Mouse (Mus musculus) brown adipose tissue, adult 24 weeks (tissue): ENCODE results near the gene Adgrl2. TPM values are rescaled to one million over a fixed set of nuclear protein-coding genes. Genes with fewer than 3 reads are reported as not detected.

ENCODE experiments used
- H3K27ac ChIP-seq: fragments of 200-500 bp; replicated peaks from 2 replicates; pipeline ENCODE4 v1.5.1; 2012; ENCODE audit warnings: low read depth, mild to moderate bottlenecking, low read length
- H3K4me1 ChIP-seq: fragments of 200-500 bp; 2 replicates; pipeline ENCODE4 v1.6.1; 2012; ENCODE audit warnings: low read length, mixed read lengths; ENCODE audit not compliant: control insufficient read depth, insufficient read depth, insufficient read length
- H3K4me3 ChIP-seq: fragments of 200-500 bp; 2 replicates; pipeline ENCODE4 v1.5.1; 2012; ENCODE audit warnings: low read depth, mild to moderate bottlenecking, low read length, moderate library complexity; ENCODE audit not compliant: insufficient read depth
- polyA plus RNA-seq: library from polyadenylated mRNA; stranded (reverse); fragments of >200 nt; gene quantifications from 2 replicates; pipeline ENCODE4 v1.2.4, GENCODE M21; 2012; ENCODE audit not compliant: missing spikeins, insufficient read depth, insufficient read length

Adgrl2 gene
- polyA plus RNA-seq, result 5.0 and 5.3 TPM in 2 replicates

DNA sequence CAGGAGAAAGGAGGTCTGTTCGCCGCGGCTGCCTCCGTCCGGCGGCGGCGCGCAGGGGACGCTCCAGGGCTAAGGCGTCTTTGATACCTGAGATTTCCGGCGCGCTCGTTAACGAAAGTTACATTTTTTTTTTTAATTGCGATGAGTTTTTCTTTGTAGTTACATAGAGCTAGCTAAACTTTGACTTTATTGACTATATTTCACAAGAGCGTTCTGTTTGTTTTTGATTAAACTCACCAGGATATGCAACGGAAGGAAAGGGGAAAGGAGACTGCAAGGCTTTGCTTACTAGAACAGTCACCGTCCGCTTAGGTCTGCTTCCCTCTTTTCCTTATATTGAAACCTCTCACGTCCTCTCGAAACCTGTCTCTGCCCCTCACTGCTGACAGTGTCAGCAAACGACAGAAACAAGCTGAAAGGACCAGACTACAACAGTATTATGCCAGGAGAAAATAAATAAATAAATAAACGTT lies at the start of gene Adgrl2:
Adgrl2 (minus strand) TSS at position 25 of the 473 bp plus-strand sequence.
- Histone ChIP-seq H3K4me3 (peak within 1 kb of the TSS; percentile 71), H3K27ac (peak within 1 kb of the TSS; percentile 77), H3K4me1 (no peaks in the 10 kb centered on the region)

DNA sequence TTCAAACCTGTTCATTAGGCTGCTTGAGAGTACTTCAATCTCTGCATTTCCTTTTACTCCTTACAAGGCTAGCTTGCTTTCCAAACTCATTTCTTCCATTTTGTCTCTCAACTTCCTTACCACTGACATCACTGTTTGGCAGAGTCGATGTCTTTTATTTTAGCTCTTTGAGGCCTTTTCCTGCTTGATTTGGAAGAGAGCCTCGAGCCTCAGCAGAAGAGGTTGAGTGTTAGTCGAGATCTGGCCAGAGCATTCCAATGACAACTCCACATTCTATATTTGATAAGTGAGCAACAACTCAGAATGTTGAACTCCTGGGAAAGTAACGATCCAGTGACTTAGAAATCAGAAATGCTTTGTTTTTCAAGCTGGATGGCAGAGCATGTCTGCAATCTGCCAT lies 48.4 kb upstream of the Adgrl2 start:
- Histone ChIP-seq H3K4me3 (no peak overlapping the region), H3K4me1 (peaks cover 20% of the 10 kb centered on the region; the same call in 1 of the 2 replicates), H3K27ac (peak overlapping the region; percentile 90)

DNA sequence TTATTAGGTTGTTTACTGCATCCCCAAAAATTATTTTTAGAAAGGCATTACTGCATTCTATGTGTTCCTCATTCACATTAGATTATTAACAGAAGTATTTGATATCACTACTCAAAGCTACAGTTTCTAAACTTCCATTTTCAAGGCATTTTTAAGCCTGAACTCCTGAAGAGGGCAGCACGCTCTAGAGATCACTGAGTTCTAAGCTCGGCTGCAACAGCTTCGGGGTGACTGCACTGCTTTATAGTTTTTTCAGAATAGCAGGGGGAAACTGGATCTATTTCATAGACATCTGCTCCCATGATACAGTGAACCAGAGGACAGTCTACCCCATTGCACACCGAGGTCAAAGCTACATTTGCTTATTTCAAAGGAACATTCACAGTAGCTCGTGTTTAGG lies 29.6 kb upstream of the Adgrl2 start:
- Histone ChIP-seq H3K4me1 (no peaks in the 10 kb centered on the region), H3K4me3 (no peak overlapping the region), H3K27ac (no peak overlapping the region)

DNA sequence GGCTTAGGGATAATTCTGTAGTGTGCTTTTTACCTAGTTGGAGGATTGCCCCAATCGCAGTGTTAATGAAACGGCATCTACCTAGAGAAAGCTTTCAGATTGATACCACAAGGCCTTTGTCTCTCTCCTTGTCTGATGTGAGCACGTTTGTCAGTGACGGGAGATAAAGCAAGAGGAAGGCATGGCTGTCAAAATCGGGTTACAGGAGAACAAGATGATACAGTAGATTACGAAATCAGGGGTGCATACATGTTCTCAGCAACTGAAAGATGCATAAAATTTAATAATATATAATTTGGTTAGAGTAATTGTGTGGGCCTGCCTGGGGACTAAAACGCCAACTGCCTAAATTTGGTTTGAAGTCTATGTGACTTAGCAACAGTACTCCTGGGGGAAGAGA lies 19.0 kb upstream of the Adgrl2 start:
- no peak overlapping the region for H3K27ac ChIP-seq
- no peaks in the 10 kb centered on the region for H3K4me1 ChIP-seq
- no peak overlapping the region for H3K4me3 ChIP-seq

DNA sequence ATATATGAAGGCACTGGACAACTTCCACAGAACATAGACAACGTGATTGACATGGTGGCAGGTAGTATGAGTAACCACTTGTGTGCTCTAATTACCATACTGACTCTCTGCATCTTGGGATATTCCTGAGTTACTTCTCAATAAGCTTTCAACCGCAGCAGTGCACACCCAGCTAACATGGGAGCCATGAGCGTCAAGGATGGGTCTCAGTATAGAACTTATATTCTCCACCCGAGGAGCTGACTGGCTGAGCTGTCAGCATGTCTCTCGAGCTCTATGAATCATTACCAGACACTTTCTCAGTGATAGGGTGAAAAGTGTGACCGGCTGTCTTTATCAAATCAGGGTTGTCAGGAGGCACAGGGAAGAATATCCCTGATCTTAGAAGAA lies 18.3 kb upstream of the Adgrl2 start:
- Histone ChIP-seq H3K4me3 (no peak overlapping the region), H3K27ac (no peak overlapping the region), H3K4me1 (no peaks in the 10 kb centered on the region)

DNA sequence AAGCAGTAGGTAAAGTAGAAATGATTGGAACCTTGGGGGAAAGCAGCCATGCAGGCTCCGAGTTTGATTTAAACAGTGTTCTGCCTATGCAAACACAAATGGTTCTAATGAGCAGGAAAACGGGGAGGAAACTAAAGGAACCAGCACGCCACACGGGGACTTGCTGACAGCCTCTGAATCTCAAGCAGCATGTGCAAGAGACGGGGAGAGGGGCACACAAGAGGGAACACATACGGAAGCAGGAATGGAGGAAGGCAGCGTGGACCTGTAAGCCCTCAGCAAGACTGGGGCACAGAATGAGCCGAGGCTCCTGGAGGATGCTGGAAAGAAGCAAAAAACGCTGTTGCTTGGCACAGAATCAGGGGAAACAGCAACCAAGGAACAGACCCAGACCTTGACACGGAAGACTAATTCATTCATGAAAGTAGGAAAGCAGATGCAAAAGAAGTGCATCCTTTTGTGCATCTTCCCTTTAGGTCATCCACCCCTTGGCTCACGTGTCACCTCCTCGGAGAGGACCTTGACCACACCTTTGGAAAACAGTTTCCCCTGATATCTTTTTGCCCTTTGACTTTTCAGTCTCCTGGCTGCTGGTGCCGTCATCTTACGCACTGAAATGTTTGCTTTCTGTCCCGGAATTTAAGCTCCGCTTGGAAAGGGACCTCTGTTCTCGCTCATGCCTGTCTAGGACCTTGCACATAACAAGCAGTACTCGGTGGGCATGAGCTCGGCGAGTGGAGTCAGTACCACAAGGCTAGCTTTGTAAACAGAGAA lies 17.7 kb upstream of the Adgrl2 start:
- H3K4me1 ChIP-seq, result no peaks in the 10 kb centered on the region
- H3K4me3 ChIP-seq, result no peak overlapping the region
- no peak overlapping the region for H3K27ac ChIP-seq

DNA sequence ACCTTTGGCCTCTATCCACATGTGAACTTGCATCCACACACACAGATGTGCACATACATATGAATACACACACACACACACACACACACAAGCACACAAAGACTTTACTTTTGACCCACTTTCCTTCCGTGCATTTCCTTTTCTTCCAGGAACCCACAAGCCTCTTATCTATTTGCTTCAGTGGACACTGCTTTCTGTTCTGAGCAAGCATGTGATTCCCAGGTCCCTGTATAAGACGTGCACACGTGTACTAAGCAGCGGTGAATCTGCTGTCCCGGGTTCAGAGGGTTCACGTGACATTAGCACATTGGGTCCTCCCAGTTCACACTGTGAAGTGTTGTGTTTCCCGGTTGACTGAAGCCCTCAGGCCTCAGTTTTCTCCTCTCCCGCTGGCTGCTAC lies 11.0 kb upstream of the Adgrl2 start:
- H3K4me1 ChIP-seq, result no peaks in the 10 kb centered on the region; the same call in 1 of the 2 replicates
- H3K4me3 ChIP-seq, result no peak overlapping the region
- no peak overlapping the region for H3K27ac ChIP-seq

DNA sequence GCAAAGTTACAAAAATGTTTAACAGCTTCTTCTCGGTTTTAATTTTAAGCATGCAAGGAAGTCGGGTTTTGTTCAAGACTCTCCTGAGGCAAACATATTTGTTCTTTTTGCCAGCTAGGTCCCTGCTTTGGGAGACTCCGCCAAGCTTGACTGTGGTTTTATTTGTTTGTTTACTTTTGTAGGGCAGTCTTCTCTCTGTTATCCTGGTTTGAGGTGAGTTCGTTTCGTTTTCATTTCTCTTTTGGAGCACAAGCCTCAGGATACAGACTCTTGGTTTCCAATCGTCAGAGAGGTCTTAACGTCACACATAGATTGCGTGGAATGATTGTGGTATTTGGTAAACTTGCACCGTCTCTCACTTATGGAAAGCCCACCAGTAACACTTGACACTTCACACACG lies 8.3 kb upstream of the Adgrl2 start:
- H3K4me3 ChIP-seq, result peak overlapping the region; percentile 56
- 0 out of 2 replicates have a peak overlapping the region, but pooled peaks have one; percentile 15 for H3K27ac ChIP-seq
- no peaks in the 10 kb centered on the region; the same call in 1 of the 2 replicates for H3K4me1 ChIP-seq

DNA sequence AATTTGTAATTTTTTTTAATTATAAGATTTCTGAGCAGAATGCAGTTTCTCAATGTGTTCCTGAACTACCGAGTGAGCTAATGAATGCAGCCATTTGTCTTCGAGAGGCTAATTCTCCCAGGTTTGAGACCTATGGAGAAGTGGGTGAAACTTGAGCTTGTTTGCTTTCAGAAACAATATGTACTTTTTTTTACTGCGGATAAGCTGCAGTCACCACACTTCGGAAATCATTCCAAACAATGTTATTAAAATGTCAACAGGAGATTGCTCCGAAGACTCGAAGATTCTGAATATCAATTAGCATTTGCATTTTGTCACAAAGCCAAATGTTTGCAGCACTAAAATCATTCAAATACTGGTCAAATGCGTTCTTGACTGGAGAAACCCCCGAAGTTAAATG lies 701 bp upstream of the Adgrl2 start:
- no peak overlapping the region for H3K4me3 ChIP-seq
- no peak overlapping the region for H3K27ac ChIP-seq
- no peaks in the 10 kb centered on the region for H3K4me1 ChIP-seq

DNA sequence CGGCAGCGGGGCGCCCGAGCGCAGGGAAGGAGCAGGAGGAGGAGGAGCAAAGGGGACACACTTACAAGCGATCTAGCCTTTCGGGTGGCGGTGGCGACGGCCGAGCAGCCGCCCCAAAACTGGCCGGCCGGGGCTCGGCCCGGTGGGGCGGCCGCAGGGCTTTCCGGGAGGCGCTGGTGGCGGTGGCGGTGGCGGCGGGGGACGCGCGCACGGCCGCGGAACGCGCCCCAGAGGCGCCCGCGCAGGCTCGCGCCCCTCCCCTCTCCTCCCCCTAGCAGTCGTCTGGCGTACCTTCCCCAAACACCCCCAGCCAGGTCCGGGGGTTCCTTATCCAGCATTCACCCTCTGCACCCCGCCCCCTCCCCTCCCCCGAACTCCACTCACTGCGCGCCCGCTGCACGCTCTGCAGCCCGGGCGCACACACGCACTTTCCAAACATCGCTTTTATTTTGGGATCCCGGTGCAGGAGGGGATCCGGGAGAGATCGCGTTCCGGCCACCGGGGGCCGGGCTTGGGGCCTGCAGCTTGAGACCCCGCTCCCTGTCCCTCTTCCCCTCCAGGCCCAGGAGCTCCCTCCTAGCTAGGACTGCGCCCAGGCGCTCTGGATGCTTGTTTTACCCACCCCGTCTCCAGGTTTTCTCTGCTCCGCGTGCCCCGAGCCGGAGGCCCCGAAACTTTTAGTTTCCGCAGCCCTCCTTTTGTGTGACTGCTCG lies 381 bp downstream of the Adgrl2 start:
- peak overlapping the region; percentile 71 for H3K4me3 ChIP-seq
- no peaks in the 10 kb centered on the region for H3K4me1 ChIP-seq
- peak overlapping the region; percentile 77 for H3K27ac ChIP-seq

DNA sequence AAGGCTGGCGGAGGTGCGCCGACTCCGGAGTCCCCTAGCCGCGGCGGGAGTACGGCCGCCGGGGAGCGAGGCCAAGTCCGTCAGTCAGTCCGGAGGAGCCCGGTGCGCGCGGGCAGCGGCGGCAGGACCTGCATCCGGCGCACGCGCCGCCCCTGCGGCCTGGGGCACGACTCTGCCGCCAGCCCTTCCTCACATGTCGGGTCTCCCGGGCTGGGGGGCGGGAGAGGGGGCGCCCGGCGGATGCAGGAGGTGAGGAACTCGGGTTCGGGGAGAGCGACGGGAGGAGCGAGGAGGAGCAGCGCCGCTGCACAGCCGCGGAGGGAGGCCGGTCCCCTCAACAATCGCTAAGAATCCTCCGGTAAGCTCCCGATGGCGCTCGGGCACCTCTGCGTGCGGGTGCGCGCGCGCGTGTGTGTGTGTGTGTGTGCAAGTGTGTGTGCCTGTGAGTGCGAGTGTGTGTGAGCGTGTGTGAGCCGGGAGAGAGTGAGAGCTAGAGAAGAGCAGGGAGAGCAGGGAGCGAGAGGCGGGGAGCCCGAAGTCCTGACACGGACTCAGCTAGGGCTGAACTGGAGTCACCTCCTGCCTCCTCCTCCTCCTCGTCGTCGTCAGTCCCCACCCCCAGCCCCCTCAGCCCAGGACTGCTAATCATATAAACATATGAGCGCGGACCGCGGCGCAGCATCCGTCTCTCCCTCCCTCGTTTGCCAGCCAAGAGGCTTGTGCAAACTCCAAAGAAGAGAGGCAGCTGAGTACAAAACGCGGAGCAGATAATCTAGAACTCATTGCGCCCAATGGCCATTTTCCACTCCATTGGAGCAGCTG lies 1.1 kb downstream of the Adgrl2 start:
- Histone ChIP-seq H3K4me3 (peak overlapping the region; percentile 71), H3K27ac (peak overlapping the region; percentile 80), H3K4me1 (no peaks in the 10 kb centered on the region)

DNA sequence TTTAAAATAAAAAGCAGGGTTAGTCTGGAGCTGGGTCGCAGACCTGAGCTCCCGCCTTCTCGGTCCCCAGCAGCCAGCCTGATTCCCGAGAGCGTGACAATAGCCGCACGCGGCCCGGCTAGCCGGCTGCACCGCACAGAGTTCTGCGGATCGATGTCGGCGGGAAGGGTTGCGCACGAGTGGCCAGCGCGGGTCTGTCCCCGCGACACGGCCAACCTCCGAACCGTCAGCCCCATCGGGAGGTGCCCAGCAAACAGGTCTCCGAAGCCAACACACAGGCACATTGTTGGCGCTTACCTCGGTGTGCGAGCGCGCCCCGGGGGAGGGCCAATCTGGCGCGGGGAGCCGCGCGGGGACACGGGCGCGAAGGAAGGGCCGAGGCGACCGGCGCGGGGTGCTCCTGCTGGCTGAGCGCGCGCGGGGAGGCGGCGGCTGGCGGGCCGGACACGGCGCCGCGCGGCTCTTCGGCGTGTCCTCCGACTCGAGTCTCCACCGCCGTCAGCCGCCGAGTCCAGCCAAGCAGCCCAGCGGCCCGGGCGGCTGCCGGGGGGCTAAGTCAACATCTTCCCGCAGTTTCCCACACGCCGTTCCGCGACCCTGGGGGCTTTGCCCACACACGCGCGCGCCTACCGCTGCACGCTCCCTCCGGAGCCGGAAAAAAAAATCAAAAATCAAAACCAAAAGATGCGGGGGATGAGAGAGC lies 1.9 kb downstream of the Adgrl2 start:
- Histone ChIP-seq H3K4me1 (peaks cover 2% of the 10 kb centered on the region; the same call in 1 of the 2 replicates), H3K27ac (peak overlapping the region; percentile 80), H3K4me3 (peak overlapping the region; percentile 71)

DNA sequence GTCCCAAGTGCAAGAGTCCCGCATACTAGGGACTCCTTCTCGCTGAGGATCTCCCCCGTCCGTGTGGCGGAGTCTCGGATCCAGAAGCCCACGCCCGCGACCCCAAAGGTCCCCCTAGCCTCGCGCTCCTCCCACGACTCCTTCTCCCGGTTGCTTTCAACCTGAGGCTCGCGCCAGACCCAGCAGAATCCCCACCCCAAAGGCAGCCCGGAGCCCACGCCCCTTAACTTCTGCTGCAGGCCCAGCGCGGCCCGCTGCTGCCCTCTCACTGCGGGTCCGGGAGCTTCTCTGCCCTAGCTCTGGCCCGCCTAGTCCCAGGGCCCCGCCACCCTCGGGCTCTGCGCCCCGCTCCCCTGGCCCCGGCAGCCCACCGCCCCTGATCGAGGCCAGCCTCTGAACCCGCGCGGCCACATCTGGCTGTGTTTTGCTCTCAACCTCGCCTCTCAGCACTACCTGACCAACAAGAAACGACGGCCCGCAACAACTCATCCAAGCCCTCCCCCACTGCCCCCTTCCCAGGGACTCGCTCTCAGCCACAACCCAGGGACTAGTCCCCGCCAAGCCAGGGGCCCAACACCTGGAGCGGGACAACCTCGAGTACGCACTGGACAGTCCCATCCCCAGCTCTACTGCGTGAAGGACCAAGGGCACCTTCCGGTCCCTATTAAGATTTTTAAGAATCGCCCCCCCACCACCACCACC lies 2.6 kb downstream of the Adgrl2 start:
- Histone ChIP-seq H3K4me3 (peak overlapping the region; percentile 71), H3K4me1 (peaks cover 2% of the 10 kb centered on the region; the same call in 1 of the 2 replicates), H3K27ac (peak overlapping the region; percentile 80)
